Mouse (Mus musculus): ENCODE results near the gene Zfp276. TPM values are rescaled to one million over a fixed set of nuclear protein-coding genes. Genes with fewer than 3 reads are reported as not detected.
"Not testable (repeated sequence)": the region's sequence is repeated elsewhere in the genome, so short reads cannot be mapped to it uniquely, and the experiment has no call there.

Zfp276 gene
- total RNA-seq, 2 experiments from 2014 or later, result 20.4 to 20.9 TPM

- intact Hi-C loops (cut with DNase I), result no loop called here
- DNase-seq (ENCODE audit: low spot score in 2 of 2), result no peak
Observed at GRCm38 (mm10) chr8:123242107-123242923, 11.7 kb upstream of the Zfp276 start.

GRCm38 (mm10) chr8:123243053-123243452, 10.9 kb upstream of the Zfp276 start:
- no peak for DNase-seq (ENCODE audit: low spot score in 2 of 2)
- intact Hi-C loops (cut with DNase I), result no loop called here

GRCm38 (mm10) chr8:123244382-123244781, 9.6 kb upstream of the Zfp276 start:
- DNase-seq (ENCODE audit: low spot score in 2 of 2), result no peak
- intact Hi-C loops (cut with DNase I), result no loop called here

GRCm38 (mm10) chr8:123245543-123245942, 8.5 kb upstream of the Zfp276 start:
- no peak for DNase-seq (ENCODE audit: low spot score in 2 of 2)
- intact Hi-C loops (cut with DNase I), result no loop called here

GRCm38 (mm10) chr8:123247748-123248147, 6.2 kb upstream of the Zfp276 start:
- no peak for DNase-seq (ENCODE audit: low spot score in 2 of 2)
- intact Hi-C loops (cut with DNase I), result no loop called here

- DNase-seq (ENCODE audit: low spot score in 2 of 2), result no peak
Observed at GRCm38 (mm10) chr8:123248596-123248995, 5.4 kb upstream of the Zfp276 start.

GRCm38 (mm10) chr8:123250940-123251339, 3.1 kb upstream of the Zfp276 start:
- intact Hi-C loops (cut with DNase I), result no loop called here
- DNase-seq (ENCODE audit: low spot score in 2 of 2), result no peak

More at GRCm38 (mm10) chr8:123248596-123248995, 5.4 kb upstream of the Zfp276 start:
- intact Hi-C loops (cut with DNase I), result no loop called here

- intact Hi-C loops (cut with DNase I), result no loop called here
- DNase-seq (ENCODE audit: low spot score in 2 of 2), result no peak
Observed at GRCm38 (mm10) chr8:123252925-123253324, 1.1 kb upstream of the Zfp276 start.

GRCm38 (mm10) chr8:123253451-123254098, 420 bp upstream of the Zfp276 start:
- intact Hi-C loops (cut with DNase I), result no loop called here
- DNase-seq (ENCODE audit: low spot score in 2 of 2), result no peak

- no peak for DNase-seq (ENCODE audit: low spot score in 2 of 2)
- intact Hi-C loops (cut with DNase I), result no loop called here
Observed at GRCm38 (mm10) chr8:123255170-123255569, 1.2 kb downstream of the Zfp276 start.

- peak in 1 of 2 experiments; percentile 37 for DNase-seq (ENCODE audit: low spot score in 2 of 2)
- intact Hi-C loops (cut with DNase I), result no loop called here
Observed at GRCm38 (mm10) chr8:123257114-123257513, 3.1 kb downstream of the Zfp276 start.

GRCm38 (mm10) chr8:123257593-123257992, 3.6 kb downstream of the Zfp276 start:
- DNase-seq (ENCODE audit: low spot score in 2 of 2); intact Hi-C loops (cut with DNase I): not testable (repeated sequence)

- DNase-seq (ENCODE audit: low spot score in 2 of 2), result no peak
- intact Hi-C loops (cut with DNase I), result no loop called here
Observed at GRCm38 (mm10) chr8:123267926-123268656, 14.1 kb downstream of the Zfp276 start.

GRCm38 (mm10) chr8:123271147-123271546, 17.2 kb downstream of the Zfp276 start:
- intact Hi-C loops (cut with DNase I), result no loop called here
- DNase-seq (ENCODE audit: low spot score in 2 of 2), result no peak

- DNase-seq (ENCODE audit: low spot score in 2 of 2), result no peak
- intact Hi-C loops (cut with DNase I), result no loop called here
Observed at GRCm38 (mm10) chr8:123271901-123272300, 17.9 kb downstream of the Zfp276 start.

GRCm38 (mm10) chr8:123274447-123274846, 20.5 kb downstream of the Zfp276 start:
- DNase-seq (ENCODE audit: low spot score in 2 of 2), result no peak
- intact Hi-C loops (cut with DNase I), result no loop called here

- intact Hi-C loops (cut with DNase I), result no loop called here
- no peak for DNase-seq (ENCODE audit: low spot score in 2 of 2)
Observed at GRCm38 (mm10) chr8:123275096-123275495, 21.1 kb downstream of the Zfp276 start.

- intact Hi-C loops (cut with DNase I), result no loop called here
- no peak for DNase-seq (ENCODE audit: low spot score in 2 of 2)
Observed at GRCm38 (mm10) chr8:123278445-123278844, 24.4 kb downstream of the Zfp276 start.

GRCm38 (mm10) chr8:123279828-123280227, 25.8 kb downstream of the Zfp276 start:
- intact Hi-C loops (cut with DNase I), result no loop called here
- DNase-seq (ENCODE audit: low spot score in 2 of 2), result no peak
